Mouse (Mus musculus) megakaryocyte progenitor cell, adult 5-6 weeks (primary cell): Measurements from ENCODE around the gene Olfr1177-ps. TPM values are rescaled to one million over a fixed set of nuclear protein-coding genes. Genes with fewer than 3 reads are reported as not detected.
A peak's percentile ranks its signal among the peaks of the same experiment; 100 is the strongest.

ENCODE experiments used
- ATAC-seq: replicated peaks from 2 replicates; pipeline ENCODE4 v1.8.0; 2016; ENCODE audit warnings: mild to moderate bottlenecking, moderate TSS enrichment, inconsistent platforms; ENCODE audit not compliant: poor library complexity
- total RNA-seq, 2 experiments: library from RNA; stranded (forward) in 1 of 2; stranded (reverse) in 1 of 2; fragments of 157-497, 149-512 nt in 1 of 2; fragments of 200-1000 nt in 1 of 2; gene quantifications; 2 replicates each; pipeline versions ENCODE4 v1.2.3 to v1.2.4; 2015 to 2017

Olfr1177-ps gene
- total RNA-seq (2015) (not detected in 2 replicates), total RNA-seq (2017) (not detected in 2 replicates)

- ATAC-seq: no peak
These were observed at the start of gene Olfr1177-ps for GRCm38 (mm10) chr2:88346392-88346791. Gene Olfr1177-ps, minus strand, starts transcription at chr2:88346492.

GRCm38 (mm10) chr2:88386762-88387161 lies 40.5 kb upstream of the Olfr1177-ps start, which contains the start of gene Olfr1178:
Gene Olfr1178, plus strand, starts transcription at chr2:88387062.
- ATAC-seq: no peak

- ATAC-seq: peak; percentile 65
These were observed 10.0 kb upstream of the Olfr1177-ps start for GRCm38 (mm10) chr2:88356304-88356703.

- ATAC-seq: no peak
These were observed 9.9 kb downstream of the Olfr1177-ps start, which contains the start of gene Olfr1176 for GRCm38 (mm10) chr2:88336421-88336820. Gene Olfr1176, plus strand, starts transcription at chr2:88336721.

GRCm38 (mm10) chr2:88327115-88327514 lies 19.2 kb downstream of the Olfr1177-ps start, which contains the start of gene Olfr1175-ps:
Gene Olfr1175-ps, minus strand, starts transcription at chr2:88327215.
- no peak for ATAC-seq

- ATAC-seq: no peak
These were observed 31.3 kb downstream of the Olfr1177-ps start, which contains the start of gene Olfr1174-ps for GRCm38 (mm10) chr2:88315035-88315434. Gene Olfr1174-ps, minus strand, starts transcription at chr2:88315135.

Other genes starting within 250 kb of the Olfr1177-ps start
- not detected in 2 replicates for gene Olfr1166, start 218.2 kb downstream of the Olfr1177-ps start, total RNA-seq (2015)
- not detected in 2 replicates for gene Olfr1166, start 218.2 kb downstream of the Olfr1177-ps start, total RNA-seq (2017)
- not detected in 2 replicates for gene Olfr1167, start 191.3 kb downstream of the Olfr1177-ps start, total RNA-seq (2015)
- not detected in 2 replicates for gene Olfr1167, start 191.3 kb downstream of the Olfr1177-ps start, total RNA-seq (2017)
- gene Olfr1168, start 164.6 kb downstream of the Olfr1177-ps start, total RNA-seq (2015): not detected in 2 replicates
- not detected in 2 replicates for gene Olfr1168, start 164.6 kb downstream of the Olfr1177-ps start, total RNA-seq (2017)
- gene Olfr1170, start 118.2 kb downstream of the Olfr1177-ps start, total RNA-seq (2015): not detected in 2 replicates
- not detected in 2 replicates for gene Olfr1170, start 118.2 kb downstream of the Olfr1177-ps start, total RNA-seq (2017)
- not detected in 2 replicates for gene Olfr1173, start 66.6 kb downstream of the Olfr1177-ps start, total RNA-seq (2015)
- not detected in 2 replicates for gene Olfr1173, start 66.6 kb downstream of the Olfr1177-ps start, total RNA-seq (2017)
- not detected in 2 replicates for gene Olfr1174-ps, start 31.4 kb downstream of the Olfr1177-ps start, total RNA-seq (2015)
- not detected in 2 replicates for gene Olfr1174-ps, start 31.4 kb downstream of the Olfr1177-ps start, total RNA-seq (2017)
- gene Olfr1175-ps, start 19.3 kb downstream of the Olfr1177-ps start, total RNA-seq (2015): not detected in 2 replicates
- not detected in 2 replicates for gene Olfr1175-ps, start 19.3 kb downstream of the Olfr1177-ps start, total RNA-seq (2017)
- gene Olfr1176, start 9.8 kb downstream of the Olfr1177-ps start, total RNA-seq (2015): not detected in 2 replicates
- not detected in 2 replicates for gene Olfr1176, start 9.8 kb downstream of the Olfr1177-ps start, total RNA-seq (2017)
- gene Olfr1178, start 40.6 kb upstream of the Olfr1177-ps start, total RNA-seq (2015): not detected in 2 replicates
- gene Olfr1178, start 40.6 kb upstream of the Olfr1177-ps start, total RNA-seq (2017): not detected in 2 replicates
- not detected in 2 replicates for gene Olfr1179, start 60.0 kb upstream of the Olfr1177-ps start, total RNA-seq (2015)
- gene Olfr1179, start 60.0 kb upstream of the Olfr1177-ps start, total RNA-seq (2017): not detected in 2 replicates
- gene Olfr1180, start 72.7 kb upstream of the Olfr1177-ps start, total RNA-seq (2015): not detected in 2 replicates
- not detected in 2 replicates for gene Olfr1180, start 72.7 kb upstream of the Olfr1177-ps start, total RNA-seq (2017)
- gene Olfr1181, start 79.7 kb upstream of the Olfr1177-ps start, total RNA-seq (2015): not detected in 2 replicates
- not detected in 2 replicates for gene Olfr1181, start 79.7 kb upstream of the Olfr1177-ps start, total RNA-seq (2017)
- gene Gm13757, start 102.6 kb upstream of the Olfr1177-ps start, total RNA-seq (2015): not detected in 2 replicates
- gene Gm13757, start 102.6 kb upstream of the Olfr1177-ps start, total RNA-seq (2017): not detected in 2 replicates
- not detected in 2 replicates for gene Olfr1183, start 108.4 kb upstream of the Olfr1177-ps start, total RNA-seq (2015)
- gene Olfr1183, start 108.4 kb upstream of the Olfr1177-ps start, total RNA-seq (2017): not detected in 2 replicates
- gene Olfr1184, start 137.1 kb upstream of the Olfr1177-ps start, total RNA-seq (2015): not detected in 2 replicates
- not detected in 2 replicates for gene Olfr1184, start 137.1 kb upstream of the Olfr1177-ps start, total RNA-seq (2017)
- gene Olfr1185-ps1, start 146.8 kb upstream of the Olfr1177-ps start, total RNA-seq (2015): not detected in 2 replicates
- gene Olfr1185-ps1, start 146.8 kb upstream of the Olfr1177-ps start, total RNA-seq (2017): not detected in 2 replicates
- gene Olfr1186, start 172.1 kb upstream of the Olfr1177-ps start, total RNA-seq (2015): not detected in 2 replicates
- gene Olfr1186, start 172.1 kb upstream of the Olfr1177-ps start, total RNA-seq (2017): not detected in 2 replicates
- gene Olfr1188, start 210.4 kb upstream of the Olfr1177-ps start, total RNA-seq (2015): not detected in 2 replicates
- gene Olfr1188, start 210.4 kb upstream of the Olfr1177-ps start, total RNA-seq (2017): not detected in 2 replicates
- gene Olfr1189, start 240.0 kb upstream of the Olfr1177-ps start, total RNA-seq (2015): not detected in 2 replicates
- gene Olfr1189, start 240.0 kb upstream of the Olfr1177-ps start, total RNA-seq (2017): not detected in 2 replicates